Mouse (Mus musculus) T-helper 2 cell (primary cell): Measurements from ENCODE around the gene Efemp1.

ENCODE experiments used
- in situ Hi-C: fragments of 300-600 bp; cut with MboI, MseI; formaldehyde crosslinking; loops from one replicate; pipeline ENCODE4 v1.15.1; 2025; ENCODE audit warnings: high pct_unique_total_duplicates

Gene Efemp1

DNA sequence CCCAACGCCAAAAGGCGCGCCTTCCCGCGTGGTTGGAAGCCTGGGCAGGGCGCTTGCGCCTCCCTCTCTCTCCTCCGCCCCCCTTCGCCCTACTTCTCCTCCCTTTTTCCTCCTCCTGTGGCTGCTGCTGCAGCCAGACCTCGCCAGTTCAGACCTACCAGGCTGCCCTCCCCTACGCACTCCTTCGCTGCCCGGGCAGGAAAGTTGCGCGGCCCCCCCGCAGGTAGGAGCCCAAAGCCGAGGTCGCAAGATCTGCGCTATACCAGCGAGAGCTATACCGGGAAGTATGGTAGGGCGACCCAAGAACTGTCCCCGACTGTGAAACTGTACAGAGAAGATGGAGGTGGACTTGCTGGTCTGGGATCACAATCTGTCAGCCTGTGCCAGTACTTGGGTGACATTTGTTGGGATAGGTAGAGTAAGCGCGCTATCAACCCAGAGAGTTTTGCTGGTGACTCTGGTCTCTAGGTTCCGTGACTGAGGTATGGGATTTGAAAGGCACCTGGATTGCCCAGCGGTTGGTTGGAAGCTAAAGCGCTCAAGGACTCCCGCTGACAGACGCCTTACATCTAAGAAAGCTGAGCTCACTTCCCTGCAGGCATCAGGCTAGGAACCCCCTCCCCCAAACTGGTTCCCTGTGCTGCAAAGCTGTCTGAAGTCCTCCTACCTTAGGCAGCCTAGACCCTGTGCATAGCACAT lies at the start of gene Efemp1:
Efemp1 (plus strand) TSS at position 103 of the 699 bp plus-strand sequence.
- in situ Hi-C loops = no loop called here

DNA sequence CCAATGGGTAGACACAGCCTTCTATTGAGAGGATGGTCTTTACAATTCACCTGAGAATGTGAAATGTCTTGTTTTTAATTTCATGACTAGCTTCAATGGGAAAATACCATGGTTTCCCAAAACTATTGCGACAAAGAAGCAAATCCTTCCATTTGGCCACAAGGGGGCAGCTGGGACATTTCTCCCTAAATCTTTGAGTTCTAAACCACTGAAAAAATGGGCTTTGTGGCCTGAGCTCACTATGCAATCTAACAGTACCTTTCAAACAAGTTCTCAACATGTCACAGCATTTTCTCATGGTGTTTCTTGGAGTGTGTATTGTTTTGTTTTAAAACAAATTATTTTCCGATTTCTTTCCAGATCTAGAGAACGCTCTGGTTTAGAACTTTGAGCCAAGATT lies 44.3 kb upstream of the Efemp1 start:
- in situ Hi-C loops = no loop called here

DNA sequence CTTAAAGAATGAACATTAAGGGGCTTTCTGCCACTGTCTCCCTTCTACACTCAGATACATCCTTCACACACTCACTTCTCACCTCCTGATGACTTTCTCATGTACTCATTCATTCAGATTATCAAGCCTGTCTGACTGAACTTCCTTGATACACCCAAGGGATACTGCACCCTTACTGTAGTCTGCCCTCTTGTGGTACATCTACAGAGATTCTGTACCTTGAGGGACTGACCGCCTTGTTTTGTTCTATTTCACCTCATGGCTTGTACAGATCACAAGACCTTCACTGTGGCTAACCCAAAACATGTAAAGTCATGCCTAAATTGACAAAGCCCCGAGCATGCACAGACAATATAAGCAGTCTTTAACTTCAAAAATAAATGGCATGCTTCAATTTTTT lies 41.1 kb upstream of the Efemp1 start:
- in situ Hi-C loops = no loop called here

DNA sequence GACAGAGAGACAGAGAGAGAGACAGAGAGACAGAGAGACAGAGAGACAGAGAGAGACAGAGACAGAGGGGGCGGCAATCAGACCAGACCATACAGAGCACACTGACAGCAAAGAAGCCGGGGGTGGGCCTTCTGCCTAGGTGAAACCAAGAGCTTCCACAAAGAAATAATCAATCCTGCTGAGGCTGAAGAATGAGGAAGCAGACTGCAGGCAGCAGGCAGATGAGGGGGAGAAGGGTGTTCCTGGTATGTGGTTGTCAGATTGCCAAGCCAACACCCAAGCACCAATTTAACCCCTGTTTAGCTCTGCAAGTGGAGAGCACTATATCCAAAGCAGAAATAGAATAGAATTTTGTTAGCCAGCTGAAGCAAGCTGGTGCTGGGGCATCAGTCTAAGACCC lies 40.4 kb upstream of the Efemp1 start:
- in situ Hi-C loops = no loop called here

DNA sequence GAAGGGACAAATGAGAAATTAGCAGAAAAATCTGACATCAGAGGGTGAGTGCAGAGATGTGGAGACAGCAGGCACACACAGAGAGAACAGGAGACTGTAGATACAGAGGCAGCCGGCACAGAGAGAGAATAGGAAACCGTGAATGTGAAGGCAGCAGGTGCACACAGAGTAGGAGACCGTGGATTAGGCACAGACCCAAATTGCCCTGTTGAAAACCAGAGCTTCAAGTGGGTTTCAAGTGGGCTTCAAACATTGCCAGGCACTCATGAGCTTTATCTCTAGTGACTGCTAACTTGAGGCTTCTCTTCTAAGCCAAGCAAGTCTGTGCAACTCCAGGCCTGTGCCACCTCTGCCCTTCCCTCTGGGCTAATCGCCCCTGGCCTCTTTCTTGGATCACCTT lies 35.6 kb upstream of the Efemp1 start:
- in situ Hi-C loops = no loop called here

DNA sequence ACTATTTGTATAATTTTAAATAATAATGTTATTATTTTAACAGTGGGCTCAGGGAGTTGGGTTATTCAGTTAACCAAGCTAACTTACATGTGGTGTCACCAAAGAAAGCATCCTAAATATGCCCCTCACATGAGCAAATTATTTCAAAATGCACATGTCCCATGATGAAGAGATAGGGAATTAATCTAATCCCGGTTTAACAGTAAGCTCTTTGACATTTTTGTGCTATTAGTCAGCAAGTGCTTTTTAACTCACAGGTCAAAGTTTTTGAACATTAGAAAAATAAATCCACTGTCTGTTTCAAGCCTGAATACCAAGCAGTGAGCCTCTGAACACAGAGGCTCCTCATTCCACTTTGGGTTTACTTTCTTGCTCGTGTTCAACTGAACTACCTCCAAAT lies 26.1 kb upstream of the Efemp1 start:
- in situ Hi-C loops = no loop called here

DNA sequence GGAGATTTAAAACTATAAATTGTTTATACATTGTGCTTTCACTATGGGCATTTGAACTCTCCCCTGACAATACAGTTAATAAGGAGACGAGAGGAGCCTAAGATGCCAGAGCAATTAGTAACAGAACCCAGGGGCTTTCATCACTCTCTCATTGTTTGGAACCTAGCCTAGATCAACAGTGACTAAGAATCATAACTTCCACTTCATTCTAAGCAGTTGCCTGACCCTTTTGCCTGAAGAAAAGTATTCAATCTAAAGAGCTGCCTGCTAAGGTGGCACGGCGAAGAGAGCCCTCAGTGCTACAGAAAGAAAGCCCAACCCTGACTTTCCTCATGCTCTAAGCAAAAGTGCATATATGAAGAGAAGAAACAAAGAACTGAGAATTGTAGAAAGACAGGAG lies 19.2 kb upstream of the Efemp1 start:
- in situ Hi-C loops = no loop called here

DNA sequence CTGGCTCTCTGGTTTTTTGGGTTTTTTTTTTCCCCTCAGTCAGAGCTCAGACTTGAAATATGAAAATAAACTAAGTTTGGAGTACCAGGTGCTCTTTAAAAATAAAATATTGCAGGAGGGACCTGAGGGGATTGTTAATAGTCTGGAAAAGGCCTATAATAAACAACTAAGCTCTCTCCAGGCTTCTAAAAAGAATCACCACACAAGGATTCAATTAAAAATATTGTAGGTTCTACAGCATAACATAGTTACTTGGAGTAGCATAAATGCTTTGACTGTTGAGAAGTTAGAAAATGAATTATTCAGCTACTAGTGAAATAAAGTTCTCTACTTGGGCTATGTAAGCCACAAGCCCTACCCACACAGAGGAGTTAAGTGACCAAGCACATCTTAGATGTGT lies 17.9 kb upstream of the Efemp1 start:
- in situ Hi-C loops = no loop called here

DNA sequence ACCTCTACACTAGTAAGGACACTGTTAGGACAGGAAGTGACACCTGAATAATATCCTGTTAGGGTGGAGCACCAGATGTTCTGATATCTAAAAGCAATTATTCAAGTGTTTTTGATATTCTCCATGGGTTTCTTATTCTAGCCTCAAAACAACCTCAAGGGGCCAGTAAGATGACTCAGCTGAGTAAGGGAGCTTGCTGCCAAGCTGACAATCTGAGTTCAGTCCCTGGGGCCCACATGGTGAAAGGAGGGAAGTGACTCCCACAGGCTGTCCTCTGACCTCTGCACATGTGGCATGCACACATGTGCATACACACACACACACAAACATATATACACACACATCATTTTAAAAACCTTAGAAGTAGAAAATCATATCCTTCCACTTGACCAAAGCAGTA lies 3.2 kb upstream of the Efemp1 start:
- in situ Hi-C loops = no loop called here

DNA sequence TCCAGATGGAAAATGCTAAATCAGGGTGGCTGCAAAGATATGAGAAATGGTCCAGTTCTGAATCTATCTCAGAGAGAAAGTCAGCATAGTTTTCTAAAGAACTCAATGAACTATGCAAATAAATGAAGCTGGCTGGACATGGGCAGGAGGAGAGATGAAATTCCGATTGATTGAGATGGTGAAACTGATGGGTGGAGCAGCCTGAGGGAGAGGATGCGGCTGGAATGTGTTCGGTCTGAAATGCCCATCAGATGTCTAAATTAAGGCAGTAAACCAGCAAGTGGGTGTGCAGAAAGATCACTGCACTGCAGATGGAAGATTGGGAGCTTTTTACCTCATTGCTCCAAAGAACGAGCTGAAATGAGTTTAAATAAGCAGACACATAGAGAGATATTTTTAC lies 1.4 kb upstream of the Efemp1 start:
- in situ Hi-C loops = no loop called here

DNA sequence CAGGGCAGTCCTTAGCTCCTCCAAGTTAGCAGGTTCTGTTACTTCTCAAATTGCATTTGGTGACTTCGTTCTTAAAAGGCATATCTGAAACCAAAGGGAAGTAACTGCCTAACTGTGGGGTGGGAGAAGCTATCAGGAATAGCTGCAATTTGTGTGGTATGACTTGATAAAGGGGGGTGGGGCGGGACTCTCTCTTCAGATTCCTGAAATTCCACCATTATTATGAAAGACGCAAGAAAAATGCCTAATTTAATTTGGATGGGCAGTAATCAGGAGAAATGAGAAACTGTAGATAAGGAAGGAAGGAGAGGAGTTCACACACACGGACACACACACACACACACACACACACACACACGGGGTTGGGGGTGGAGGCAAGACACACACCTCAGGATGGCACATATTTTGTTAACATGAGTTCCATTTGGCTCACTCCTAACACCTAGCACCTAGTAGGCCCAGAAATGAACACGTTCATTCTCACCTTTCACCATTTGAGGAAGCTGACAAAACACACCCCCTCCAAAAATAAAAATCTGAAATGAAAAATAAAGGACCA lies 564 bp upstream of the Efemp1 start:
- in situ Hi-C loops = no loop called here

DNA sequence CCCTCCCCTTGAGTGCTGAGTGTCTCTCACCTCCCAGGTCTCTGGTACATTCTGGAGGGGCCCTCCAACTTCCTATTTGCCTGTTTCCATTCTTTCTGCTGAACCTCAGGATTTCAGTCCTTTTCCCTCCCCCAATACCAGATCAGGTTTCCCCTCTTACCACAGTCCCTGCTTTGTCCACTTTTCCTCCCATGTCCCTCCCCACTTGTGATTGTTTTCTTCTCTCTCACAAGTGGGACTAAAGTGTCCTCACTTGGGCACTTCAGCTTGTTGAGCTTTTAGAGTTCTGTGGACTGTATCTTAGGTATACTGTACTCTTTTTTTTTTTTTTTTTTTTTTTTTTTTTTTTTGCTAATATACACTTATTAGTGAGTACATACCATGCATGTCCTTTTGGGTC lies 6.1 kb downstream of the Efemp1 start:
- in situ Hi-C loops = no loop called here

DNA sequence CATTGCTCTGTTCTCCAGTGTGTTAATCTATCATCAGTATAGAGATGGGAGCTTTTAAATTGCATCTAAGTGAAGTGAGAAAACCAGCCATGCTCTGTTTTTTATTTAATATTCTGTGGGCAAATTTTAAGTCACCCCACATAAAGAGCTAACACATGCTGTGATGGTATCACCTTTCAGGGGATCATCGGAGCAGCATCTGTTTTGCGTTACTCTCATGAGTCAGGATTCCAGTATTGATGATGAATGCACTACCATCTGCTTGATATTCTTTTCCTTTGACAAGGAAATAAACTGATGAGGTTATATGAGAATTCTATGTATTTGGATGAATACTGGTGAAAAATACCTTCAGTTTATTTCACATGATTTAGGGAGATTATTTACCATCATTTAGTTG lies 16.1 kb downstream of the Efemp1 start:
- in situ Hi-C loops = no loop called here

DNA sequence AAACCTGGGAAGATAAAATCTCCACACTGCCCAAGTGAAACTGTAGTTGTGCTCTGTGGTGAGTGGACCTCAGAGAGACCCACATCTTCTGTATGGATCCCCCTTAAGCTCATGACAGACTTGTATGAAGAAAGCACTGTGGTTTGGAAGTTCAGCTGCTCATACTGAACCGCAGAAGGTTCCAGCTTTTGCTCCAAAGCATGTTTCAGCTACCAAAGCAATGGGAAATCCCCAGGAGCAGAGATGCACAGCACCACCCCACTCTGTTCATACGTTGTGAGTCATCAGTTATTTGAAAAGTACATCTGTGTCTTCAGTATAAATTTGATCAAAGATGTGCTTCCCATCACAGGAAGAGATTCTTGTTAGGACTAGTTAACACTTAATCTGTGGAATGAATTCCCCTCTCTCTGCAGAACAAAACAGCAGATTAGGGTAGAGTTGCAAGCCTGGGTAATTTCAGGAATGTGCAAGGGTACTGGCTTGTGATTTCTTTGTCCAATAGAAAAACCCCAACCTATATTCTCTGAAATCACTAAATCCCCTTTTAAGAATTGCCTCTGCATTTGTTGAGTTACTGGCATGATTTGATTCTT lies 28.5 kb downstream of the Efemp1 start:
- in situ Hi-C loops = no loop called here

DNA sequence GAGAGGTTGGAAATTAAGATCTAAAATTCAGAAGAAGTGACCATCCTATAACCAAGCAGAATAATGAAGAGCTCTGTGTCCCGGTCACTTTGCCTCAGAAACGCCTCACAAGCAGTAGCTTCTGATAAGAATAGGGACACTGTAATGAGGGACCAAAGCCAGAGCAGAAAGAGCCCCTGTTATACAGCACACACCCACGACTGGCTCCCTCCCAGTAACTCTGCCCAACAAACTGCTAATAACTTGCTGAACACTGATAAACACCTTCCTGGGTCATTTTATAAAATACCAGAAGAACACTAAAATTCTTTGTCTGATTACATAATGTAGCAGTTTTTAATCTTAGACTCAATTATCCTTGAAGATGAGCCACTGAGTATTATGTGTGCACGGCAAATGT lies 30.1 kb downstream of the Efemp1 start:
- in situ Hi-C loops = no loop called here

DNA sequence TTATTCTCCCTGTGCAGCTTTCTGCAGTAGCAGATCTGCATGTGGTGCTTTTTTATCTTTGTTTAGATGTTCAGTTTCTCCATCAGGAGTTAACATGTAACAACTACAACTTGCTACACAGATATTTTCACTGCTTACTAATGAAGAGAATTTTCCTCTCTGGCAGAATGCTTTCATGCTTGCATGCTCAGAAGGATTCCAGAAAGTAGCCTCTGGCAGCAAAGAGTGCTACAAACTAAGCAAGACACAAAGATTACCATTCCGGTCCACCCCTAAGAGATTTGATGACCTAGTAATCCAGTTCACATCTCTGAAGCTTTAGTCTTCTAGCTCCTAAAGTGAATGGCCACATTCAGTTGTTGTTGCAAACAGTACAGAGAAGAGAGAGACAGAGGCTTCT lies 36.5 kb downstream of the Efemp1 start:
- in situ Hi-C loops = no loop called here

DNA sequence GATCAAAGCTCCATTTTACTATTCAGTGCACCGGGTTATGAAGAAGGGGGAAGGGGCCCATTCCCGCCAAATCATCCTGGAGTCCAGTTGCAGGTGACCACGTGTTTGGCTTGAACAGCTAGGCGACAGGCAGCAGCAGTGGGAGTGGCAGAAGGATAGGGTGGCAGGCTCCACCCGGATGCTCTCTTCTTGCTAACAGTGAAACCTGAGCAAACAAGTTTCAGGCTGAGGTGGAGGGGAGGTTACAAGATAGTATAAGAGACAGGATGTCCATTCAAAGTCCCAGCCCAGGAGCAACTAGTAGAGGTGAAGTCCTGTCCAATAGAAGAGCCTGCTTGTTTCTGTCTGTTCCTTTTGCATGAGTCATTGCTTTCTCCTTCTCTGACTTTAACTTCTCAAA lies 38.5 kb downstream of the Efemp1 start:
- in situ Hi-C loops = no loop called here

DNA sequence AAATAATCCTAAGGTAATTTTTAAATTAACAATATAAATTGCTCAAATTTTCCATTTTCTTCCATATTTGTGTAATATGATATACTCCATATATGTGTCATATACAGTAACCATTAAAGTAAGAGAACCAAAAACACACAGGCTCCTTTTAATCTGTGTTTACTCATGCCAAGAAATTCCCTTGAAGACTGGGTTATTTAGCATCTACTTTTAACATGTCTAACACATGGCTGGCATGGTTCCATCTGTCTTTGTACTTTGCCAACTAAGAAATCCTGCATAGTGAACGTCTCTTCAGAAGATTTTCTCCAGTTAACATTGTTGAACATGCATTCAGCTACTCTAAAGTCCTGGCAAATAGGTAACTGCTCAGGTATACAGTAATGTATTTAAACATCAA lies 46.4 kb downstream of the Efemp1 start:
- in situ Hi-C loops = no loop called here

DNA sequence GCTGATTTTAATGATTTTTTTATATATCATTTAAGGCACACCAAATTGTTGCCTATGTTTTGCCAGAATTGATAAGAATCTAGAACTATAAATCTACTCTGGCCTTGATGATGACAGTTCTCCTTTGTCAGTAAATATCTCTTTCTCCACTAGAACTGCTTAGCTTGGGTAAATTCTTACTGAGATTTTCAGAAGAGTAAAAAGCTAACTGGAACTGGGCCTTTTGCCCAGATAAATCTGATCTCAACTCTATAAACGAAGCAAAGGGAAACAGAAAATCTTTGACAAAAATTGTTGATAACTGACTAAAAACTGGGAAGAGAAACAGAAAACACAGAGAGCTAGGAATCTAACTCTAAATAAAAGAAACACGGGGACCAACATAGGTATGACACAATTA lies 51.6 kb downstream of the Efemp1 start:
- in situ Hi-C loops = no loop called here

DNA sequence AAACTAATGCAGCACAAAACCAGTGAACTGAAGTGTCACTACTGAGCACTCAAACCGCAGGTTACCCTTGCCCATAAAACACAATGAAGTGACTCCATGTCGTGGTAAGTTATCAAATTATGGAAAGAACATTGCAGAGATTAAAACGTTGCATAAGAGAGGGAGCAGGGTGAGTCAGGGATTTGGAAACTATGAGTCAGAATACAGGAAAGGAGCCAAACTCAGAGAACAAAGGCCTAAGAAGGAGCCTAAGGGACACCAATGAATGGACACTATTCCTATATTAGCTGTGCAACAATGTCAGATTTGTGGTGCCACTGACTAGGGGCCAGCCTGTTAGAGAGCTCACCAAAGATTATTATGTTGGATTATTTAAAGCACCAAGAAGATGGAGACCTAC lies 53.3 kb downstream of the Efemp1 start:
- in situ Hi-C loops = no loop called here

DNA sequence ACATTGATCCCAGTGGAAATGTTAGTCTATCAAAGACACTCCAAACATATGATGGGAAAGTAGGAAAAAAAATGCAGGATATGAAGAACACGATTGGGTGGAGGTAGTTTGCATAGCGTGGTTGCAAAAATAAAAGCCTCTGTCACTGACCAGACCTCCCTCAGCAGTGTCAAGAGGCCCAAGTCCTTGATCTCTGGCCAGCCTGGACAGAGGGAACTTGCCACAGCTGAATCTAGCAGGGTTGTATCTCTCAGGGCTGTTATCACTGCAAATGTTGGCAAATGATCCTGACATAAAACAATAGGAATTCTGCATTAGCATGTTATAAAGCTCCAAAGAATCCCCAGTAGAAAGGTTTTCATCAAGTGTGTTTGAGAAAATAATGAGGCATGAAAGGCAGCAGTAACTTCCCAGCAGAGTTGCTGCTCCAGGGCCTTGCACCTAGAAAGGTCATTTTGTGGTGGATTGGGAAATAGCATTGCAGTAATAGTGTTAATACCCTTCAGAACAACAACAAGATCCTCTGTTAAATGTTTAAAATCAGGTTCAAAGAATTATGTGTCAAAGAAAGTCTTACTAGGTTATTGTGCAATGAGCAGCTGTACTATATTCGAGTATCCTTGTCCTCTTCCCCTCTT lies 56.0 kb downstream of the Efemp1 start:
- in situ Hi-C loops = no loop called here

DNA sequence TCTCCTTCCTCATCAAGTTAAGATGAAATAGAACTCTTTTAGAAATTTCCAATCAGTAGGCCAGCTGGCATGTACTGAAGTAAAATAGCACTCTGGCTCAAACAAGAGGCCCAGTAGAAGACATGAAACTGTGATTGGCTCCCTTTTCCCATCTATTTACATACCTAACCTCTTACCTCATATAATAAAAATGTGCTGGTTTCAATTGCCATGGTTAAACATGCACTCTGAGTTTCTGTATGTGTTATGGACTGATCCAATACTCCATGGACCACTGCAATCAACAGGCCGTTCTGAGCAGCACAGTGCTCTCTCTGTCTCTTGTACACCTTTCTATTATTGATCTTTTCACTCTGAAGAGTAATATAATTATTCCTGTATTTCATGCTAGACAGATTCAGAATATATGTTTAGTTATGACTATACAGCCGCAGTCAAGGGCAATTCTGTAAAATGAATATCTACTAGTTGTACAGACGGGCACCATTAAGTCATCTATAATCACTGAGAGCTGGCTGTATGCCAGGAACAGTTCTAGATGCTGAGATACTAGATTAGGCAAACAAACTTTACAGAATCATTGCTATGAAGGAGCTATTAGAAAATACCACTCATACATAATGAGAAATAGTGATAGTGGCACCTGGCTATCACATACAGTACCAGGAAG lies 59.6 kb downstream of the Efemp1 start:
- in situ Hi-C loops = no loop called here

DNA sequence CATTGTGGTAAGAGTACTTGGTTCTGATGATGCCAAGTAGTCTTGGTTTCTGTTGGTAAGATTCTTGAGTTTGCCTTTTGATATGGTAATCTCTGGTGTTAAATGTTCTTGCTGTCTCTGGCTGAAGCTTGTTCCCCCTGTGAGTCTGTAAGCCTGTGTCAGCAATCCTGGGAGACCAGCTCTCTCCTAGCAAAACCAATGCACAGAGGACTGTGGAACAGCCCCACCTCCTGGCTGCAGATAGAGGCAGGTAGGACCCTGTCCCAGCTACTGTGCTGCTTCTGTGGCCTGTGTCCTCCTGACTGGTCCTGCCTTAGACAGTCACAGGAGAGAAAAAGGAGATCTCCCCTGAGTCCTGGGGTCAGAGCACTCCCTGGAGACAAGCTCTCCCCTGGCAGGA lies 81.4 kb downstream of the Efemp1 start:
- in situ Hi-C loops = no loop called here
